Mouse (Mus musculus): Measurements from ENCODE around the gene Pgap3.
"Not testable (repeated sequence)": the region's sequence is repeated elsewhere in the genome, so short reads cannot be mapped to it uniquely, and the experiment has no call there.

The Pgap3 gene

DNA sequence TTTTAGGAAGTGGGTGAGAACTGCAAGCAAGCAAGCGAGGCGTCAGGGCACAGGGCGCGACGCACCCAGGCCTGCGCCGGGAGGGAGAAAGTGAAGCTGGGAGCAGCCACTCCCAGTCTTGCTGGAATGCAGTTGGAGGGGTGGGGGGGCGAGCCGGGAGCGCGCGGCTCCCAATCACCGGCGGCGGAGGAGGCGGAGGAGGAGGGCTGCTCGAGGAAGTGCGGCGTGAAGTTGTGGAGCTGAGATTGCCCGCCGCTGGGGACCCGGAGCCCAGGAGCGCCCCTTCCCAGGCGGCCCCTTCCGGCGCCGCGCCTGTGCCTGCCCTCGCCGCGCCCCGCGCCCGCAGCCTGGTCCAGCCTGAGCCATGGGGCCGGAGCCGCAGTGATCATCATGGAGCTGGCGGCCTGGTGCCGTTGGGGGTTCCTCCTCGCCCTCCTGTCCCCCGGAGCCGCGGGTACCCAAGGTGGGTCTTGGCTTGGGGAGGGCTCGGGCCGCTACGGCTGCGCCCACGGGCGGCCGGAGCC lies 12.0 kb upstream of the Pgap3 start, which contains the start of gene Erbb2:
Erbb2 (plus strand) TSS at position 198 of the 524 bp plus-strand sequence.
- peak; percentile 58 for DNase-seq (ENCODE audit: low spot score)

DNA sequence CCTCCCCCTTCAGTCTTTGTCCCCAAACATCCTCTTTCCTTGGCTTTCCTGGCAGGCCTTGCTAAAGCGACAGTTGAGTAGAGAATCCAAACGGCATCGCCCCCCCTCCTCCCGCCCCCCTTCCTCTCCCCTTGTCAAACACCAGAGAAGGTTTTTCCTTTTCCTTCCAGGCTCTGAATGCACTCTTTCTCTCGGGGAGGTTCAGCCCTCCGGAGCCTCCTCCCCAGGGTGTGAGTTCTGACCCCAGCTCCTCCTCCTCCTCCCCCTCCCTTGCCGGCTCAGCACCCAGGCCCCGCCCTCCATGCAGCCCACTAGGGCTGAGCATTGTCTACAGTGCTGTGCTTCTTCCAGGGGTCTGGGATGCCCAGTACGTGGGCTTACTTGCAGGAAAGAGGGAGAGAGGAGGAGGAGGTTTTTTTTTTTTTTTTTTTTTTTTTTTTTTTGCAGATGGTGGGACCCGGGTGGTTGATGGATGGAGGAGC lies 9.1 kb upstream of the Pgap3 start:
- no peak for DNase-seq (ENCODE audit: low spot score)

DNA sequence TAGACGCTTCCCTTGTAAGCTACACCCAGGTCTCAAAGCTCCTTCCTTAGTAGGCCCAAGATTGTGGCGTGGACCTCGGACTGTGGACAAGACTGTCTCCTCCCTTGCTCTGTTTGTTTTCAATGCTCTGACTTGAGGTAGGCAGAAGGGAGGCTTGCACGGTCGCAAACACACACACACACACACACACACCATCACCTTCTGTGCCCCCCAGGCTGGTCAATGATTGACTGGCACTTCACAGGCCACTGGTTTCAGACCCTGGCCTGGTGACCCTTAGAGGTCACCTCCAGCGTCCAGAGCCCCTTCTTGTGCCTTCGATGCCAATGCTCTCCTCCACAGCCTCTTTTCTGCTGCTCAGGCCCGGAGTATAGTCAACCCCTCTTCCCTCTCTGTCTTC lies 8.6 kb upstream of the Pgap3 start:
- no peak for DNase-seq (ENCODE audit: low spot score)

DNA sequence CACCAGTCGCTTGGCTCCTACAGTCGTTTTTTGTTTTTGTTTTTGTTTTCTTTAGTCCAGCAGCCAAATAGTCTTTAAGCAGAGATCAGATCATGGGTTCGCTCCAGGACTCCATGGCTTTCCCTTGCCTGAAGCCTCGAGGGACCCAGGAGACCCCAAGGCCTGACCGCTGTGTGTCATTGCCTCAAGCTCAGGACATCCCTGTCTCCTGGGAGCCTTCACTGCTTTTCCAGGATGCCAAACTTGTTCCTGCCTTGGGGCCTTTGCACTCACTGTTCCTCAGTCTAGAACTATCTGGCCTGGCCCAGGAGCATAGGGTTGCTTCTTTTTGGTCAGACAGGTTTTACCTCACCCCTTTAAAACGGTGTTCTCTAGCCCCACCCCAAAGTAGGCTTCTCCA lies 6.3 kb upstream of the Pgap3 start:
- DNase-seq (ENCODE audit: low spot score) = no peak

DNA sequence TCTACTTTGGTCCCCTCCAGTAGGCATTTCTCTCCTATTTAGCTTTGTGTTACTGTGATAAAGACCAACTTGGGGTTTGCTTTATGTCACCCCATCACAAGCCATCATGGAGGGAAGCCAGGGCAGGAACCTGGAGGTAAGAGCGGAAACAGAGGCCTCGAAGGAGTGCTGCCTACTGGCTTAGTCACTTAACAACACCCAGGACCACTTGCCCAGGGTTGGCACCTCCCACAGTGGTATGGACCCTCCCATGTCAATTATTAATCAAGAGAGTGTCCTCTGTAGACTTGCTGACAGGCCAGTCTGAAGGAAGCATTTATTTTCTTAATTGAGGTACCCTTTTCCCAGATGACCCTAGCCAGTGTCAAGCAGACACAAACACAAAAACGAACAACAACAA lies 526 bp upstream of the Pgap3 start:
- DNase-seq (ENCODE audit: low spot score) = no peak

DNA sequence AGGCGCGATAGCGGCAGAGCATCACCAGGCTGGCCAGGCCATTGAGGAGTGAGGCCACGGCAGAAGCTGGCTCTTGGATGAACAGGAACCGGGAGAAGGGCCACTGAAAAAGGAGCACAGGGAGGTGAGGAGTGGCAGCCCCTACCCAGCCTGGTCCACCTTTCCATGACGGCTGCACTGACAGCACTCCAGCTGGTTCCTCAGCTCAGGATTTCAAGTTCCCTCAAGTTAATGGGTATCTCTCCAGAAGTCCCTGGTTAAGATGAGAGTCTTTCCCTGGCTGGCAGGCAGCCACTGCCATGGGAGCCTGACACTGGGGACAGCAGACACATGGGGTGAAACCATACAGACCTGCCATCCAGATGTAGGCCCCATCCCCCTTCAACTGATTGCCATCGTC lies 2.3 kb downstream of the Pgap3 start:
- no peak for DNase-seq (ENCODE audit: low spot score)

DNA sequence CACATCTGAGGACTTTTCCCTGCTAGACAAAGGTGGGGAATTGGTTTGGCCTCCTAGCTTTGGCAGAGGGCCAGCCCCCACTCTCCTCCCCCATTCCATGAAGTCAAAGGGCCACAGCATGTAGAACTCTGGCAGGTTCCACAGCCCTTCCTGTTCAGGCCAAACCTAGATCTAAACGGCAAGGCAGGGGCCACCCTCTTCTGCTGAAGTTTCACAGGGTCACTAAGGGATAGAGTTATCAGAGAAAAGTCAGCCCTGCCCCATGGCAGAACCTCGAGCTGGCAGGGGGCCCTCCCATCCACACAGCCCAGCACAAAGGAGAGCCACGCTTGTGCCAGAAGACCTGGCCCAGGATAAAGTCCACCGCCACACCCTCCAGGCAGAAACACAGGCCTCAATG lies 5.2 kb downstream of the Pgap3 start:
- no peak for DNase-seq (ENCODE audit: low spot score)

DNA sequence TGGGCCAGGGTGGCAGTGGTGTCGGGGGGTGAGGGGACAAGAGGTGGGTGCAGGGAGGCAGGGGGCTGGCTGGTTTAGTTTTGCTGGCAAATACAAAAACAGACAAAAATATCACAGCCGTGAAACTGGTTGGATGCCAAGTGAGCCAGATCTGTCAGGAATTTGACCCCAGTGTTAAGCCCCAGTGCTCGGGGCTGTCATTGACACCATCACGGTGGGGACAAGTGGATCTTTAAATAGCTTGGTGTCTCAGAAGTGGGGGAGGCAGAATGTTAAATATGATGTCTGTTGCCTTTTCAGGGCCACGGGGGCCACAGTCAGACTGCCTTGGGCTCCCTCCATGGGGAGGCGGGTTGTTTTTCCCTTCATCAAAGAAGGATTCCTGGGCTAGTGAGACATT lies 6.0 kb downstream of the Pgap3 start:
- no peak for DNase-seq (ENCODE audit: low spot score)

DNA sequence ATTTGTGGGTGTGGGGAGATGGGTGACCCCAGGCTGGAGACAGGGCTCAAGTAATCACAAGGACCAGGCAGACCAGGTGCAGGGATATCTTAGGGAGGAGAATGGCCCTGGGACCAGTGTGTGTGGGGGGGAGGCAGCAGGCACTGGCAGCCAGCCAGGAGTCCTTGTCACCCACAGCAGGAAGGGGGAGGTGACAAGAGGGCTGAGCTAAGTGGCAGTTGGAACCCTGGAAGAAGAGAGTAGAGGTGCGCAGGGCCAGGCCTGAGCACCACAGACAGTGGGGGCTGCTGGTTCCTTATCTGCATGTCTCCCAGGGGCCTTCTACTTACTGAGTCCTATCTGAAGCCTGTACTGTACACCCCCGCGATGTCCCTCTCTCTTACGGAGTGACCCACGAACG lies 7.0 kb downstream of the Pgap3 start:
- DNase-seq (ENCODE audit: low spot score) = no peak

DNA sequence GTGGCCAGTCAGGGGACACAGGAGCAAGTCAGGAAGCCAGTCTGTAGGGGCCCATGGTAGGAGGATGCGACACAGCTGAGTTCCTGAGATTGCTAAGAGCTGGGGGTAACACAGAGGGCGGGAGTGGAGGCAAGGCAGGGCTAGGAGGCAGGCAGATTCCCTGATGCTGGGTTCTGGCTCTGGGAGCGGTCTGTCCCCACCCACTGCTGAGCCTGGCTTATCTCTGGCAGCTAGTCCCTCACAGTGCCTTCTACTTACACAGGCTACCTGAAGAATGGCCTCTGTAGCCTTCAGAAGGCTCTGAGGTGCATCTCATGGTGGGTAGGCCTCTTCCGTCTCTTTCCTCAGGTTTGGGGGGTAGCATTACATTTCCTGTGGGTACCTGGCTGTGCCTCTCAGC lies 7.6 kb downstream of the Pgap3 start:
- DNase-seq (ENCODE audit: low spot score) = no peak

DNA sequence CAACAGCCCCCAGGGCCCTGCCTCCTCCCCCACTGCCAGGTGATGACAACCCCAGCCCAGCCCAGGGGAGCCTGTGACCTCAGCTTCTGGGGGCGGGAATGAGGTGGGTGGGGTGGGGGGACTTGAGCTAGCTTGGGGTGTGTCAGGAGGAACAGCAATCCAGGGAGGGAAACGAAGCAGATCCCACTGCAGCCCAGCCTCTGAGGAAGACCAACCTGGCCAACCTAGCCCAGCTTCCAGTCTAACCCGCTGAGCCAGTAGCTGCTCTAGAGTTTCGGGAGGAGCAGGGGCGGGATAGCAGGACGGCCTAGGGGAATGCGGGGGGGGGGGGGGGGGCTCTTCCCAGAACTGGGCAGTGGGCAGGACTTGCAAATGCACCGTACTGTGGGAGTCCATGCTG lies 8.3 kb downstream of the Pgap3 start:
- DNase-seq (ENCODE audit: low spot score) = no peak

DNA sequence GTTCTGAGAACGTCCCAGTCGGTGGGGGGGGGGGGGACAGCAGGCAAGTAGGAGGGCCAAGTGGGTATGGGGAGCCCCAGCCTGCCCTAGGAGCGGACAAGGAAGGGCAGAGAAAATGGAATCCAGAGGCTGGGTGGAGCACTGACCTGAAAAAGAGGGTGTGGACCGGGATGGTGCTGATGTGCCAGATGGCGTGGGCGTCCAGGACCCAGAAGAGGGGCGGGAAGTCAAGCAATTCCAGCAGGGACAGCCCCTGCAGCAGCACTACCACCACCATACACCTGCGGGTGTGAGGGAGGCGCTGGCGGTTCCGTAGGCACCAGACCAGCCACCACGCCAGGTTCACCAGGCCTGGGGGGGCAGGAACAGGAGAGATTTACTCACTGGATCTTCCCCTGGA lies 10.1 kb downstream of the Pgap3 start:
- no peak for DNase-seq (ENCODE audit: low spot score)

DNA sequence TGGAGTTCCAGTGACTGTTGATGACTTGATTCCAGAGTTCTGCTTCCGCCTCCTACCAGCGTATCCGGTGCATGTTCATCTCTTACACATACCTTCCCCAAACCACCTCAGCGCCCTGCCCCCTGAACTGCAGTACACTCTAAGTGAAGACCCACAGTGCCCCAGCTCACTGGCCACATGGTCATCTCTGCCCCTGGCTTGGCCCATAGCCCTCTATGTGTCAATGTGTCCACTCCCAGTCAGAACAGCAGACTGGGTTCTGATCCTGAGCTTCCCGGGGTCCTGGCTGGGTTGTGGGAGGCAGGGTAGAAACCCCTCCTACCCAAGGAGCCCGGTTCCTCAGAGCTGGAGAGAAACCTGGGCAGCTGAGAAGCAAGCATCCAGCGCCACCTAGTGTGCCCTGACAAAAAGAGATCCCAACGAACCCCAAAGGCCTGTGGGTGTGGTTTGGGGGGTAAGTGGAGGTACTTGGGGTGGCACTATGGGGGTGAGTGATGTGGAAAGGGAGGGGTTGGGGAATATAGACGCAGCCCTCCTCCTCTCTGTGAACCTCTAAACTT lies 11.0 kb downstream of the Pgap3 start:
- no peak for DNase-seq (ENCODE audit: low spot score)

DNA sequence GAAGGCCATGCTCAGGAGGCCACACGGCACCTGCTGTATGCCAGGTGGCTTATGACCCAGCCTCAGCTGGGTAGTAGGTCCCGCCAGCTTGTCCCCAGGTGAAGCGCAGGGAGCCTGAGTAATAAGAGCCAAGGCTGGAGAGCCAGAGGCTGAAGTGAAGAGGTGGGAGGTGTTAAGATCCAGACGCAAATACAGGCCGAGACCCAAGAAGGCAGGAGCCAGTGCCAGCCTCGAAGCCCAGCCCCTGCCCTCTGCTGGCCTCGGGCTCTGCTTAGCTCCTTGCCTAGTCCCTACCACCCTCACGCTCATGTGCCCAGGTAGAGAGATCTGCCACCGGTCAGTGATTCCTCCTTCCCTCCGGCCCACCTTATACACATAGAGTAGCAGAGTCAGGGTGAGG lies 12.0 kb downstream of the Pgap3 start:
- DNase-seq (ENCODE audit: low spot score) = no peak

DNA sequence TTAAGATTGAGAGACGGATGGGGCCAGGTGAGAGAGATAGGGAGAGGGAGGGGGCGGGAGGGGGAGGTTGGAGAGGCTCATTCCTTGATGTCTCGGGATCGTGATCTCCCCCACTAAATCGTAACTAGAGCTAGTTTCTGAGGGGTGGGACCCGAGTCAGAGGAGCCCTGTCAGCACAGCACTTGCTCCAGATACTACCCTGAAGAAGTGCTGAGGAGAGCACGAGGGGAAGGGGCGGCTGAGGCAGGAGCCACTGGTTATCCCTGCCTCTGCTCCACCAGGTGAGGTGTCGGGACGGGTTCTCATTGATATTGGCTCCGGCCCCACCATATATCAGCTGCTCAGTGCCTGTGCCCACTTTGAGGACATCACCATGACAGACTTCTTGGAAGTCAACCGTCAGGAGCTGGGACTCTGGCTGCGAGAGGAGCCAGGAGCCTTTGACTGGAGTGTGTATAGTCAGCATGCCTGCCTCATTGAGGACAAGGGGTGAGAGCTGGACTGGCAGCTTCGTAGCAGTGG lies 13.2 kb downstream of the Pgap3 start:
- DNase-seq (ENCODE audit: low spot score) = no peak

DNA sequence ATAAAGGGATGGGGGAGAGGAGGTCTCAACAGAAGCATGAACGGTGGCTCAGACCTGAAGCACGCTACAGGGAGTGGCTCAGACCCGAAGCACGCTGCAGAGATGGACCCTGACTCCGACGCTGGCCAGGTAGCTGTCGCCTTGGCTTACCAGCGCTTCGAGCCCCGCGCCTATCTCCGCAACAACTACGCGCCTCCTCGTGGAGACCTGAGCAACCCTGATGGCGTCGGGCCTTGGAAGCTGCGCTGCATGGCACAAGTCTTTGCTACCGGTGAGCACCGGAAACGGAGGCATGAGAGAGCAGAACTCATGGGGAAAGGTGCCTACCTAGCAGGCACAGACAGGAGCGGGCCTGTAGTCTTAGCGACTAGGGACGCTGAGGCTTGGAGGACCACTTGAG lies 13.7 kb downstream of the Pgap3 start:
- no peak for DNase-seq (ENCODE audit: low spot score)

DNA sequence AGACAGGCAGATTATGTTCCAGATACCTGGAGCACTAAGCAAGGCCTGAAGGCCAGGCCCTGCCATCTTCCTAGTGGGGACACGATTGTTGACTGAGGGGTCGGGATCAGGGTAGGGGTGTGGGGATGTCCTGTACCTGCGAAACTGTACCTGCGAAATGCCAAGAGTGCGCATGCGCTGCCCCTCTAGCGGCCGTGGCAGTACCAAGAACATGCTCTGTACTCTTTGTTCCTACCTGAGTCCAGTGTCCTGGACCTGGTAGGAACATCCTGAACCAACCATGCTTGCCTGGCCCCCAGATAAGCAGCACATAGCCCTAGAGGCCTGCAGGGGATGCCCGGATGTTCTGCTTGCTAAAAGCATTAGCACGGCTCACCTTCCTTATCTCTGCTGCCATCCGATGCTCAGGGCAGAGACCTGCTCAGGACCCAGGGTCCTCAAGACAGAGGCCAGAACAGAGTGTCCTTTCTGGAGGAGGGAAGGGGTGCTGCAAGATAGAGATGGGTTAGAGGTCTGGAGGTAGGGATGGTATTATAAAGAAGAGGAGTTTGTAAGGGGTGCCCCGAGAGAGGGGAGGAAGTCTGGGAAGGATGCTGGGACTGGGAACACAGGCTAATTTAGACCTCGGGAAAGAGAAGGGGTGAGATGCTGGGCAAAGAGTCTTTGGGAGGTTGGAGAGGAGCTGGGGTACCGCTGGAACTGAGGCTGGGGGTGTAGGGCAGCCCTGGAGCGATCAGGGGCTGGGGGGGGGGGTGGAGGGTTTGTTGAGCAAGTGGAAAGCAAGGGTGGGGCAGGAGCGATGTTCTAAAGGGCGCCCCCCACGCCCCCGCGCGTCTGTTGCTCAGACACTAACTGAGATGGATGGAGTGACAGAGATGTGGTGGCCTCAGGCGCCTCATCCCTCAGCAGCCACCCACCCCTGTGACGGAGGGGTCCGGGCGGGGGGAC lies 14.4 kb downstream of the Pgap3 start, which contains the start of gene Pnmt:
Pnmt (plus strand) TSS at position 813 of the 948 bp plus-strand sequence.
- DNase-seq (ENCODE audit: low spot score) = no peak

DNA sequence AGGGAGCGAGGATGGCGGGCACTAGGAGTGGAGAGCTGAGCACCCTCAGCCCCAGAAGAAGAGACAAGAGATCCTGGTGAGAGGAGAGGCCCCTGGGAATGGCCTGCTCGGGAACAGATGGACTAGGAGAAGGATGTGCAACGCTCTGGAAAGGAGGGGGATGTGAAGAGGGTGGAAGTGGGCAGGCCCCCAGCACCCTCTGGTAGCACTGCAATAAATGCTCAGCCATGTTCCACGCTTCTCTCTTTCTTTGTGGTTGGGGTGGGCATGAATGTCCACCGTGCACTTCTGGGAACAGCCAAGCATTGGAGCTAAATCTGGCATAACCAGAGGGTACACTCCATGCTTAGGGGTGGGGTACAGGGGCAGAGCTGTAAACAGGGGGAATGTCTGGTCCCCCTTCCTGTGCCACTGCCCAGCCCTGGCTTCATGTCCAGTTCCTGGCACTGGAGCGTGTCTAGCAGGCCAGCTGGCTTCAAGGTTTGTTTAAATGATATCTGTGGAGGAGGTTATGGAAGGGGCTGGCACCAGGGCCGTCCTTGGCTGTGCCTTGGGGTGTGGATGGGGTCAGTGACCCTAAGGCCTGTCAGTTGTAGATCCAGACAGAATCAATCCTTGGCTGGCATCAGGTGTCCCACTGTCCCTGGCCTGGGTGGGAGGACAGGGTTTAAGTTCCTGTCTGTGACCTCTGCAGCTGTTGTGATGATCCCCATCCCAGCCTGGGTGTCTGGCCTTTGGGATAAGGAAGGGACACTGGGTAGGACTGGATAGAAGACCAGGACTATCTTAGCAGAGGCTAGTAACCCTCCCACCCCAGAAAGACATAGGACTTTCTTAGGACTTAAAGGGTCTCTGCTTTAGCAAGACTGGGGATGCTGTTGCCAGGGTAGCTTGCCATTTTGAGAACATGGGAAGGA lies 15.3 kb downstream of the Pgap3 start:
- DNase-seq (ENCODE audit: low spot score) = no peak

DNA sequence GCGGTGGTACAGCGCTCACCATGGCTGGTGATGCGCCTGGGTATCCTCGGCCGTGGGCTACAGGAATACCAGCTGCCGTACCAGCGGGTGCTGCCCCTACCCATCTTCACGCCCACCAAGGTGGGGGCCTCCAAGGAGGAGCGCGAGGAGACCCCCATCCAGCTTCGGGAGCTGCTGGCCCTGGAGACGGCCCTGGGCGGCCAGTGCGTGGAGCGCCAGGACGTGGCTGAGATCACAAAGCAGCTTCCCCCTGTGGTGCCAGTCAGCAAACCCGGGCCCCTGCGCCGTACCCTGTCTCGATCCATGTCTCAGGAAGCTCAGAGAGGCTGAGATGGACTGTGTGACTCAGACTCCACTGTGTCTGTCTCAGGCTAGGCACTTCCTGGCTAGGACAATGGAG lies 16.1 kb downstream of the Pgap3 start:
- DNase-seq (ENCODE audit: low spot score) = no peak

DNA sequence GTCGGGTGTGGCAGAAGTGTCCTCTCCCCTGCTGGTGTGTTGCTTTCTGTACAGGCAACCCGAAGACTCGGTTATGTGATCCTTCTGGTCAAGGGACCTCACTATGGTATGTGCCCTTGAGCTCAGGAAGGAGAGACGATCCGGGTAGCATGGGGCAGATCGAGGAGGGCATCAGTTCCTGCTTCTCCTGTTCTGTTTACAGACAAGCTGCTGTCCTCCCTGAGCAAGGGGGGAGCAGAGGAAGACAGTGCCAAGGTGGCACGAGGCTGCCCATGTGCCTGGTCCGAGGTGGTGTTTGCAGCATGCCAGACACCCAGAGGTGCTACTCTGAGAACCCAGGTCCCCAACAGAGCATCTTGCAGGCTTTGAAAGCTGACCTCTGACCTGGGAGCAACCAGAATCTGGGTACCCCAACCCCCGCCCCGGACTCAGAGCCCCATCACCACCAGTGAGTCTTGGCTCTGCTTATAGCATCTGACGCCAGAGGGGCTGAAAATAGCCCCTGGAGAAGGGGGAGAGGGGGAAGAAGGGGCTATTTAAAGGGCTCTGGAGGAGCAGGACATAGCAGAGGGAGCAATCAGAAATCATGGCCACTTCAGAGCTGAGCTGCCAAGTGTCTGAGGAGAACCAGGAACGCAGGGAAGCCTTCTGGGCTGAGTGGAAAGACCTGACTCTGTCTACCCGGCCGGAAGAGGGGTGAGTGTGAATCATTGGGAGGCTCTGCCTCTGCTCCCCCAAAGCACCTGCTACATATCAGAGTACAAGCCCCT lies 16.8 kb downstream of the Pgap3 start, which contains the start of gene Tcap:
Tcap (plus strand) TSS at position 551 of the 770 bp plus-strand sequence.
- DNase-seq (ENCODE audit: low spot score) = no peak

DNA sequence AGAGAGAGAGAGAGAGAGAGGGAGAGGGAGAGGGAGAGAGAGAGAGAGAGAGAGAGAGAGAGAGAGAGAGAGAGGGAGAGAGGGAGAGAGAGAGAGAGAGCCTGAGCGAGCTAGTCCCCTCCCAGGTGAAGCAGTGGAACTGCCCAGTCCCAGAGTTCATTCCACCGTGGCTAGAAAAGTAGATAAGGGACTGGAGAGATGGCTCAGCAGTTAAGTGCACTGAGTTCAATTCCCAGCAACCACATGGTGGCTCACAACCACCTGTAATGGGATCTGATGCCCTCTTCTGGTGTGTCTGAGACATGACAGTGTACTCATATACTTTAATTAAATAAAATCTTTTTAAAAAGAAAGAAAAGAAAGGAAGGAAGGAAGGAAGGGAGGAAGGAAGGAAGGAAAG lies 17.9 kb downstream of the Pgap3 start:
- not testable (repeated sequence) for DNase-seq (ENCODE audit: low spot score)
